Mouse (Mus musculus) kidney, postnatal 0 days (tissue): ENCODE results near the gene Fancc. TPM values are rescaled to one million over a fixed set of nuclear protein-coding genes. Genes with fewer than 3 reads are reported as not detected.

ENCODE experiments used
- ATAC-seq: fragments of 200-750 bp; cut with Nextera tagmentation; replicated peaks from 2 replicates; pipeline ENCODE4 v1.8.0; 2017; ENCODE audit warnings: low read depth, moderate number of reproducible peaks, moderate TSS enrichment, moderate library complexity; ENCODE audit not compliant: low FRiP score
- DNase-seq: peaks from one replicate; pipeline ENCODE4 v3.0.0-alpha.2; 2016; ENCODE audit warnings: low spot score
- H3K27ac ChIP-seq: fragments of 300-500 bp; sonication (generic); 2 replicates; pipeline ENCODE4 v1.5.1; 2014; ENCODE audit warnings: mild to moderate bottlenecking
- H3K27me3 ChIP-seq: fragments of 300-500 bp; sonication (generic); 2 replicates; pipeline ENCODE4 v1.6.1; 2014; ENCODE audit warnings: low read length, mixed read lengths; ENCODE audit not compliant: insufficient read depth
- H3K36me3 ChIP-seq: fragments of 300-500 bp; sonication (generic); 2 replicates; pipeline ENCODE4 v1.6.1; 2014; ENCODE audit warnings: low read length, mixed read lengths; ENCODE audit not compliant: insufficient read depth
- H3K4me1 ChIP-seq: fragments of 300-500 bp; sonication (generic); replicated peaks from 2 replicates; pipeline ENCODE4 v1.6.1; 2014; ENCODE audit warnings: antibody characterized with exemption, low read length, mixed read lengths; ENCODE audit not compliant: insufficient read depth
- H3K4me2 ChIP-seq: fragments of 300-500 bp; sonication (generic); 2 replicates; pipeline ENCODE4 v1.6.1; 2014; ENCODE audit warnings: mild to moderate bottlenecking, low read length, moderate library complexity, mixed read lengths
- H3K4me3 ChIP-seq: fragments of 300-500 bp; sonication (generic); replicated peaks from 2 replicates; pipeline ENCODE4 v1.5.1; 2014; ENCODE audit warnings: low read depth, low read length
- H3K9ac ChIP-seq: fragments of 300-500 bp; sonication (generic); 2 replicates; pipeline ENCODE4 v1.6.1; 2014; ENCODE audit warnings: low read depth, low read length
- H3K9me3 ChIP-seq: fragments of 300-500 bp; sonication (generic); replicated peaks from 2 replicates; pipeline ENCODE4 v1.6.1; 2016; ENCODE audit warnings: low read length, inconsistent platforms, mixed read lengths
- CTCF ChIP-seq: IDR thresholded peaks from 2 replicates; pipeline ENCODE4 v1.5.1; 2016; ENCODE audit warnings: antibody characterized with exemption, low read depth, mild to moderate bottlenecking, moderate library complexity
- WGBS: fragments of 180-500 bp; shearing (Covaris S2); extraction: QIAGEN DNeasy Blood & Tissue Kit; methylation state at CpG from one replicate; pipeline ENCODE4 v1.1.7; 2014; 5-methylcytosine and 5-hydroxymethylcytosine counted together
- polyA plus RNA-seq: library from polyadenylated mRNA; unstranded; fragments of >200 nt; fragmentation: Nextera tagmentation; extraction: Ambion mirVana; gene quantifications from 2 replicates; pipeline ENCODE4 v1.2.1, GENCODE M21; 2015

Gene Fancc
- polyA plus RNA-seq, 1 experiment from 2014 or later: 16.2 TPM

DNA sequence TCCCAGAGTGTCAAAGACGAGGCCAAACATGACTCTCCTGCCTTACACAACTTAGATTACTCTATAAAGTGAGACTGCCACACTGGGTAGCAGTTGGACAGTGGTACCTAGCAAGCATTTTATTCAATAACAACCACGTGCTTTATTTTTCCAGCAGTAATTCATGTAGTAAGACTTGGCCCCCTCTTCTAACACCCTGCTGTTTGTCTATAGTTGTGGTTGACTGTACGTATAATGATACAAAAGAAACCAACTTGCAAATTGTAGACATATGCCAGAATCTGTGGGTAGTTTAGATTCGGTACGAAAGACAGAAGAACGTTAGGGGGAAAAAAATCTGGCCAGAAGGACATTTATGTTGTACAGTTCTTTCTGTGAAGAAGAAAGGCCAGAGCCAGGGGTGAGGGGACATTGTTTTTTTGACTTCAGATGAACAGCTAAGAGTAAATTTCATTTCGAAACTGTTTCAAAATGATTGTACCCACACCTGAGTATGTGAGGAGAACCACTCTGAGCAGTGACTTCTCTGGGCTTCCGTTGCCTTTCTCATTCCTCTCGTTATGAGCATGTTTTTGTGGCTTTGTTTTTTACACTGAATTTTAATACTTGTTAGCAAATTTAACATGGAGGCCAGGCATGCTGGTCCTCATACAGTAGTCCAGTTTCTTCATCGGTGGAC, 222.5 kb downstream of the Fancc start:
- no peak for TF ChIP-seq CTCF
- Histone ChIP-seq H3K9me3 (no peaks in the 10 kb centered on the region), H3K4me3 (peak overlapping the region; percentile 37), H3K9ac (peak overlapping the region; percentile 53; the same call in 1 of the 2 replicates), H3K27me3 (no peaks in the 10 kb centered on the region), H3K4me2 (peak overlapping the region; percentile 59), H3K4me1 (peaks cover 30% of the 10 kb centered on the region), H3K27ac (no peak overlapping the region), H3K36me3 (0 out of 2 replicates have a peak, but pooled peaks cover 2% of the 10 kb centered on the region)
- ATAC-seq (no peak), DNase-seq (no peak)
- 46% methylated on average over 10 of the region's 10 CpGs for WGBS

DNA sequence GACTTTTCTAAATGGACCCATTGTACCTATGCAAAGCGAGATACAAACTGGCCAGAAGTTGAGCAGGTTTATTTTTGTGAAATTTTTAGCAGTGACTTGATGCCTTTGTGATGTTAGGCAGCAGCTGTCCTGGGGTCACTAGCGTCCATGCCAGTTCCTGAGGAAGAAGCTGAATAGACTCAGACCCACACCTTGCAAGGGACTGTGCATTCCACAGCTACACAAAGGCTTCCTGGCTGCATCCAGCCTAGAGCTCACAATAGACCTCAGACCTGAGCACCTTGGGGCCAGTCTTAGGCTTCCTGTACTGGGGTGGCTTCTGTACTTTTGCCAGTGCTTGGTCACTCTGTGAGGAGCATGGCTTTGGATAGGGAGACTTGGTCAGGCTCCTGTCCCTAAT, 223.2 kb downstream of the Fancc start:
- peak overlapping the region; percentile 37 for H3K4me3 ChIP-seq
- DNase-seq: no peak
- H3K27me3 ChIP-seq: no peaks in the 10 kb centered on the region
- H3K27ac ChIP-seq: peak overlapping the region; percentile 67
- no peaks in the 10 kb centered on the region for H3K9me3 ChIP-seq
- ATAC-seq: no peak
- 57% methylated on average over 2 of the region's 2 CpGs for WGBS
- H3K4me2 ChIP-seq: peak overlapping the region; percentile 59
- H3K4me1 ChIP-seq: peaks cover 26% of the 10 kb centered on the region
- 0 out of 2 replicates have a peak, but pooled peaks cover 3% of the 10 kb centered on the region for H3K36me3 ChIP-seq
- no peak for TF ChIP-seq CTCF
- peak overlapping the region; percentile 53 for H3K9ac ChIP-seq

DNA sequence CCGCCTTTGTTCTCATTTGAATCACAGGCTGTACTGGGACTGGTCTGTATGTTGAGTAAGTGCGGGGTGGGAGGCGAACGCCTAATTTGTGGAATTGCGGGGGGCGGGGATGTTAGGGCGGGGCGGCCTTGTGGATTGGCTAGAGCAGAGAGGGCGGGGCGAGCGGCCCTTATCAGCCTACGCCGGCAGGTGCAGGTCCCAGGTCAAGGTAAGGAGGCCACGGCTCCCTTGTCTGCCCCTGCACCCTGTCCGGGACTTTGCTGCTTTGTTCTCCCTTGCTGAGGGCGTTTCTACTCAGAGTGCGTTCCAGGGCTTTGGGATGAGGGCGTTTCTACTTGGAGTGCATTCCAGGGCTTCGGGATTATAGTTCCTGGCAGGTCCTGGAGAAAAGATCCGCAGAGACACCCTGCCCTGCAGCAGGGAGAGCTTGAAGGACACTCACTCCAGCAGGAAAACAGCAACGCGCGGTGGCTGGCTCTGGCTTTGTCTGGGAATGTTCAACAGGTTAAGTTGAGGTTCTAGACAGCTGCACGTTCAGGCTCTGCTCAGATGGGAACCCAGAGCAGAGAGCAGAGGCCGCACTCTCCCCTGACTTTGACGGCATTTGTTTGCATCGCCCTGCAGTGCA, 224.4 kb downstream of the Fancc start:
- no peaks in the 10 kb centered on the region for H3K27me3 ChIP-seq
- 3% methylated on average over 27 of the region's 27 CpGs for WGBS
- 0 out of 2 replicates have a peak, but pooled peaks cover 3% of the 10 kb centered on the region for H3K36me3 ChIP-seq
- H3K27ac ChIP-seq: peak overlapping the region; percentile 83
- TF ChIP-seq CTCF: no peak
- DNase-seq: peak; percentile 83
- peak overlapping the region; percentile 35 for H3K9ac ChIP-seq
- peak overlapping the region; percentile 37 for H3K4me3 ChIP-seq
- H3K4me1 ChIP-seq: peaks cover 14% of the 10 kb centered on the region
- H3K4me2 ChIP-seq: peak overlapping the region; percentile 59
- peak; percentile 91 for ATAC-seq
- no peaks in the 10 kb centered on the region for H3K9me3 ChIP-seq

DNA sequence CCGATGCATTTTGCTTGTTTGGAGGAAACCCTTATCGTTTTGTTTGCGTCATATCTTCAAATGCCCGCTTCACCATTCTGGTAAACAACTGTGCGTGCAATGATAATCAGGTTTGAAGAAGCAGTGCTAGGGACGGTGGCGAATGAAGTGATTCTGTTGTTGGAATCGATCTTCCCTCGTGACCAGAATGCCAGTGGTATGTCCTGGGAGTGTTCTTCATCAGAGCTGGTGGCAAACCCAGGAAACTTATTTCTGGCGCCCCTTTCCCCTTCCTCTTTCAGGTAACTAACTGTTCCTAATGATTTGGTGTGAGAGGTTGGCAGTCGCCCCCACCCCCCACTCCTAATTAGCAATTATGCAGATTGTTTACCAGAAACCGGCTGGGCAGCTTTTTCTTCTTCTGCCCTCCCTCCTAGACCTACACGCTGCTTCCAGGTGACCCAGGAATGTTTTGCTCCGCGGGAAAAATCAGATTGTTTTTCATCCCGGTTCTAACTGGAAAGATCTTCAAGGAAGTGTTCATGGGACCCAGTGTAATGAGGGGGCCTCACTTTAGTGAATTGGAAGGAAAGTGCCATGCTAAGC, 225.0 kb downstream of the Fancc start:
- ATAC-seq: peak; percentile 21; the same call in 1 of the 2 replicates
- Histone ChIP-seq H3K9me3 (no peaks in the 10 kb centered on the region), H3K4me1 (peaks cover 14% of the 10 kb centered on the region), H3K9ac (peak overlapping the region; percentile 35), H3K27ac (peak overlapping the region; percentile 83), H3K4me2 (peak overlapping the region; percentile 59), H3K27me3 (no peaks in the 10 kb centered on the region), H3K4me3 (peak overlapping the region; percentile 37), H3K36me3 (0 out of 2 replicates have a peak, but pooled peaks cover 3% of the 10 kb centered on the region)
- no peak for TF ChIP-seq CTCF
- no peak for DNase-seq
- WGBS: 22% methylated on average over 16 of the region's 16 CpGs

DNA sequence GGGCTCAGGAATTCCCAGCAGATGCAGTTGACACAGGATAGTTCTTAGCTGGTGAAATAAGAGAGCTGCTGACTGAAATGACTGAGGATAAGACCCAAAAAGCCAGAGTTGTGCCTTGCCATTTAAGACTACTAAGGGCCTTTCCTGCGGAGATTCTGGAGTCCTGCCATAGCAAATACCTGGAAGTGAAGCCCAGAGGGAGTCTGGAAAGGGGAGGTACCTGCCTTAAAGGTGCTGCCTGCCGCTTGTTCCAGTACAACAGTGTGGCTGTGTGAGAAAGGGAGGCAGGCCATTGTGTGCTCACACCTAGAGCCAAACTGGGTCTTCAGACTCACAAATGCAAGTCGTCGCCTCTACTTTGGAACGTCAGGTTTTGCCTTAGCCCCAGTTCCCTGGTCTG, 226.9 kb downstream of the Fancc start:
- Histone ChIP-seq H3K9me3 (no peaks in the 10 kb centered on the region), H3K4me2 (no peak overlapping the region), H3K9ac (no peak overlapping the region), H3K4me3 (no peak overlapping the region), H3K27ac (peak overlapping the region; percentile 20; the same call in 1 of the 2 replicates), H3K4me1 (peaks cover 27% of the 10 kb centered on the region), H3K27me3 (no peaks in the 10 kb centered on the region), H3K36me3 (0 out of 2 replicates have a peak, but pooled peaks cover 3% of the 10 kb centered on the region)
- no peak for TF ChIP-seq CTCF
- no peak for ATAC-seq
- no peak for DNase-seq
- 54% methylated on average over 5 of the region's 5 CpGs for WGBS

DNA sequence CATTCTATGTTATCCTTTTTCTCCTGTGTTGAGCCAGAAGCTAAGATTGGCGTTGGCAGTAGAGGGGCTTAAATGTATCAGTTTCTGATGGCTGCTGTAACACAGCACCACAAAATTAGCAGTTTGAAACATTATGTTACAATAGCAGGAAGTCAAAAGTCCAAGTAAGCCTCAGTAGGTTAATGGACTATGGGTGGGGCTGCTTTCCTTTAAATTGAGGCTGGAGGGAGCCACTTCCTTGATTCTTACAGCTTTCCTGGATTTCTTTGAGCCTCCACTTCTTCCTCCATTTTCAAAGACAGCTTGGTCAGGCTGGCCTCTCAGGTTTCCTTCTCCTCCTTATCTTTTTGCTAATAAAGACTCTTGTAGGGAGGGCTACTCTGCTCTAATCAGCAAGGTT, 228.3 kb downstream of the Fancc start:
- Histone ChIP-seq H3K27me3 (no peaks in the 10 kb centered on the region), H3K9ac (no peak overlapping the region), H3K9me3 (no peaks in the 10 kb centered on the region), H3K27ac (peak overlapping the region; percentile 55), H3K36me3 (0 out of 2 replicates have a peak, but pooled peaks cover 3% of the 10 kb centered on the region), H3K4me3 (no peak overlapping the region), H3K4me1 (peaks cover 30% of the 10 kb centered on the region), H3K4me2 (no peak overlapping the region)
- ATAC-seq (no peak), DNase-seq (no peak)
- WGBS: 35% methylated on average over 1 of the region's 1 CpGs
- TF ChIP-seq CTCF: 0 out of 2 replicates have a peak, but pooled peaks have one; percentile 5
